Mouse (Mus musculus): ENCODE data around the gene Fgfr2. TPM values are rescaled to one million over a fixed set of nuclear protein-coding genes. Genes with fewer than 3 reads are reported as not detected.
"Not testable (repeated sequence)": the region's sequence is repeated elsewhere in the genome, so short reads cannot be mapped to it uniquely, and the experiment has no call there.

The Fgfr2 gene
- polyA plus RNA-seq, 1 experiment from 2014 or later: 133 TPM

DNA sequence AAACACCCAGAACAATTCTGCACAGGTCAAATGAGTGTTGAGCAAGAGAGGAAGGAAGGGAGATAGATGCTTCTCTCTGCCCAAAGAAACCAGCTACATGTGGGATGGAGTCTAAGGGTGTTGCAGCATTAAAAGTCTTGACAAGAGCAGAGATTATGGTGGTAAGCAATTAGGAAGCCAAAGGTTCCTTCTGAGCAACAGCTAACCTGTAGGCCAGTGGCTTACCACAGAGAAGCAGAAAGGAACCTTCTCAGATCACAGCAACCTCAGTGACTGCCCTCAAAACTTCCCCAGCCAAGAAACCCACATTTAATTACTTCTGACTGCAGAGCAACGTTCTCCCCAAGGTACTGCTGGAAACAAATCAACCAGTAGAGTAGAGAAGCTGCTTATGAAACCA, 2621.7 kb downstream of the Fgfr2 start:
- Histone ChIP-seq H3K36me3 (ENCODE audit: control insufficient read depth, insufficient read depth, low read length) (peaks cover 41% of the 10 kb centered on the region), H3K4me2 (replicated peaks; ENCODE audit: low read depth, low read length) (no peak overlapping the region), H3K27me3 (ENCODE audit: control insufficient read depth, insufficient read depth, low read length) (no peaks in the 10 kb centered on the region), H3K9me3 (ENCODE audit: control insufficient read depth, low read length) (no peaks in the 10 kb centered on the region), H3K4me3 (ENCODE audit: low read length) (no peak overlapping the region), H3K4me1 (ENCODE audit: control insufficient read depth, insufficient read depth, low read length) (no peaks in the 10 kb centered on the region), H3K9ac (ENCODE audit: low read depth, low read length) (no peak overlapping the region), H3K27ac (ENCODE audit: low read depth, low read length) (no peak overlapping the region)
- WGBS: 80% methylated on average over 1 of the region's 1 CpGs
- no peak for ATAC-seq (ENCODE audit: low FRiP score, low TSS enrichment)

DNA sequence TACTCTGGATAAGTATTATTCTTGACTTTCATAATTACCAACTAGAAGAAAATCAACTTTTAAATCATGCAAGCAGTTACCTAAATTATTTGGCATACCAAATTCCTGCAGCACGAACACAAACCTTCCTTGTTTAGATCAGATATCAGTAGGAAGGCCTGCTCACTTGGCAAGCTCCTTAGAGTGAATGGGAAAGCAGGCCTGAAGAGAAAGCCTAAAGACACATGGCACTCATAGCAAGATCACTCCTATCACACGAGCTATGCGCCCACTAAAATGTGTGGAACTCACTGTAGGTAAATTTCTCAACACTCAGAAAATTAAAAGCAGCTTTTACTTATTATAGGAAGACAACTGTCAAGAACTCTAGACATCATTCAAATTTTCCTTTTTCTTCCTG, 2629.8 kb downstream of the Fgfr2 start:
- no peak overlapping the region for H3K4me2 ChIP-seq (replicated peaks; ENCODE audit: low read depth, low read length)
- no peak overlapping the region for H3K27ac ChIP-seq (ENCODE audit: low read depth, low read length)
- no peaks in the 10 kb centered on the region for H3K9me3 ChIP-seq (ENCODE audit: control insufficient read depth, low read length)
- 90% methylated on average over 3 of the region's 3 CpGs for WGBS
- no peaks in the 10 kb centered on the region for H3K27me3 ChIP-seq (ENCODE audit: control insufficient read depth, insufficient read depth, low read length)
- H3K36me3 ChIP-seq (ENCODE audit: control insufficient read depth, insufficient read depth, low read length): peaks cover 4% of the 10 kb centered on the region; the same call in 1 of the 2 replicates
- no peak for ATAC-seq (ENCODE audit: low FRiP score, low TSS enrichment)
- no peak overlapping the region for H3K4me3 ChIP-seq (ENCODE audit: low read length)
- H3K9ac ChIP-seq (ENCODE audit: low read depth, low read length): no peak overlapping the region
- H3K4me1 ChIP-seq (ENCODE audit: control insufficient read depth, insufficient read depth, low read length): no peaks in the 10 kb centered on the region

DNA sequence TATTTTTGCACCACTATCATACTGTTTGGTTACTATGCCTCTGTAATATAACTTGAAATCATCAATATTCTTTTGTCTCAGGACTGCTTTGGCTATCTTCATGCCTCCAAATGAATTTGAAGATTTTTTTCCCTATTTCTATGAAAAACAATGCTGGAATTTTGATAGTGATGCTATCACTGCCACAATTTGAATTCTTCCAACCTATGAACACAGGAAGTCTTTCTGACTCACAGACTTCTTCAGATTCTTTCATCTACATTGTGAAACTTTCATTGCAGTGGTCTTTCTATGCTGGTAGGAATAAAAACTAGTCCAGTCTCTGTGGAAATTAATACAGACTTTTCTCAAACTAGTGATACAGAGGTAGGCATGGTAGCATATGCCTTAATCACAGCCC, 2631.1 kb downstream of the Fgfr2 start:
- Histone ChIP-seq H3K4me1 (ENCODE audit: control insufficient read depth, insufficient read depth, low read length) (no peaks in the 10 kb centered on the region), H3K9ac (ENCODE audit: low read depth, low read length) (no peak overlapping the region), H3K4me2 (replicated peaks; ENCODE audit: low read depth, low read length) (no peak overlapping the region), H3K36me3 (ENCODE audit: control insufficient read depth, insufficient read depth, low read length) (peaks cover 3% of the 10 kb centered on the region; the same call in 1 of the 2 replicates), H3K4me3 (ENCODE audit: low read length) (no peak overlapping the region), H3K27me3 (ENCODE audit: control insufficient read depth, insufficient read depth, low read length) (no peaks in the 10 kb centered on the region), H3K9me3 (ENCODE audit: control insufficient read depth, low read length) (peaks cover under 1% of the 10 kb centered on the region; the same call in 1 of the 2 replicates), H3K27ac (ENCODE audit: low read depth, low read length) (no peak overlapping the region)
- no peak for ATAC-seq (ENCODE audit: low FRiP score, low TSS enrichment)

DNA sequence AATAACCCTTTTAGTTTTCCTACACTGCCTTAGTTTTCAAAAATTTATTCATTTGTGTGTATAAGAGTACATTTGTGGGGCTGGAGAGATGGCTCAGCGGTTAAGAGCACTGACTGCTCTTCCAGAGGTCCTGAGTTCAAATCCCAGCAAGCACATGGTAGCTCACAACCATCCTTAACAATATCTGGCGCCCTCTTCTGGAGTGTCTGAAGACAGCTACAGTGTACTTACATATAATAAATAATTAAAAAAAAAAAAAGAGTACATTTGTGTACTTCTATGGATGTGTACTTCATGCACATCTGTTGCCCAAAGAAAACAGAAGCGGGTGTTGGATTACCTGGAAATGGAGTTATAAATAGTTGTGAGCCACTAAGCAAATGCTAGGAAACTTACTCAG, 2644.1 kb downstream of the Fgfr2 start:
- not testable (repeated sequence) for H3K9ac ChIP-seq (ENCODE audit: low read depth, low read length); H3K4me3 ChIP-seq (ENCODE audit: low read length); H3K27me3 ChIP-seq (ENCODE audit: control insufficient read depth, insufficient read depth, low read length); H3K4me2 ChIP-seq (replicated peaks; ENCODE audit: low read depth, low read length); ATAC-seq (ENCODE audit: low FRiP score, low TSS enrichment); H3K4me1 ChIP-seq (ENCODE audit: control insufficient read depth, insufficient read depth, low read length); H3K9me3 ChIP-seq (ENCODE audit: control insufficient read depth, low read length); H3K27ac ChIP-seq (ENCODE audit: low read depth, low read length)
- peaks cover 12% of the 10 kb centered on the region; the same call in 1 of the 2 replicates for H3K36me3 ChIP-seq (ENCODE audit: control insufficient read depth, insufficient read depth, low read length)
- WGBS: 87% methylated on average over 3 of the region's 3 CpGs

DNA sequence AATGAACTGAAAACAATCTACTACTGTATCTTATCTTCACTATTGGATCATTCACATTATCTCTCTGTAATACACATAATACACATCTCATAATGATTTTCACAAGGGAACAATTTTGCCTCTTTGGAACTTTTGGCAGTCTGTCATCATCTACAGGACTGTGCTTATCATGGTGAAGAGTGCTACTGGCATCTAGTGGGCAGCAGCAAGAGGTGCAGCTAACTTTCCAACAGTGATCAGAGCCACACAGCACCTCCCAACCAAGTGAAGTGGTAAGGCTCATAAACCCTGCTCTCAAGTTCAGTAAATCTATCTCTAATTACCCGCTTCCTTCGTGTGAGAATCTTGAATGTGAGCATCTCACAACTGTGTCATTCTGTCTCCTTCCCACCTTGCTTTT, 2647.2 kb downstream of the Fgfr2 start:
- Histone ChIP-seq H3K27me3 (ENCODE audit: control insufficient read depth, insufficient read depth, low read length) (no peaks in the 10 kb centered on the region), H3K27ac (ENCODE audit: low read depth, low read length) (no peak overlapping the region), H3K9me3 (ENCODE audit: control insufficient read depth, low read length) (no peaks in the 10 kb centered on the region), H3K9ac (ENCODE audit: low read depth, low read length) (no peak overlapping the region), H3K4me2 (replicated peaks; ENCODE audit: low read depth, low read length) (no peak overlapping the region), H3K4me3 (ENCODE audit: low read length) (no peak overlapping the region), H3K4me1 (ENCODE audit: control insufficient read depth, insufficient read depth, low read length) (peaks cover 6% of the 10 kb centered on the region), H3K36me3 (ENCODE audit: control insufficient read depth, insufficient read depth, low read length) (peaks cover 10% of the 10 kb centered on the region; the same call in 1 of the 2 replicates)
- peak; percentile 92 for ATAC-seq (ENCODE audit: low FRiP score, low TSS enrichment)
- whole genome bisulfite sequencing: 20% methylated on average over 2 of the region's 2 CpGs

DNA sequence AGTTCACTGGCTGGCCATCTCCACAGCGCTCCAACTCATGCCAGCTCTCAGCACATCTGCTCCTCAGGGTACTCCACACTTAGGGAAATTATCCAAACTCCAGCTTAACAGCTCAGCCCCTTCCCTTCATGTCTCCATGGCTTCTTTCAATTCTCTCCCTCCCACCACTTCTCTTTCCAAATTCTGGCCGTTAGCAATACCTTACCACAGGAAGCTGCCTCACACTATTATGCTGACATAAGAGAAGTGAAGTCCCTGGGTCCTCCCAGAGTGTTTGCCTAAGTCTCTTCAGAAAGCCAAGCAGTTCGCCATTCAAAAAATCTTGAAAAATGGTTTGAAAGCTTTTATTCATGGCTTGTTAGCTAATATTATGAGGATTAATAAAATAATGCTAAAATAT, 2649.3 kb downstream of the Fgfr2 start:
- no peak for ATAC-seq (ENCODE audit: low FRiP score, low TSS enrichment)

DNA sequence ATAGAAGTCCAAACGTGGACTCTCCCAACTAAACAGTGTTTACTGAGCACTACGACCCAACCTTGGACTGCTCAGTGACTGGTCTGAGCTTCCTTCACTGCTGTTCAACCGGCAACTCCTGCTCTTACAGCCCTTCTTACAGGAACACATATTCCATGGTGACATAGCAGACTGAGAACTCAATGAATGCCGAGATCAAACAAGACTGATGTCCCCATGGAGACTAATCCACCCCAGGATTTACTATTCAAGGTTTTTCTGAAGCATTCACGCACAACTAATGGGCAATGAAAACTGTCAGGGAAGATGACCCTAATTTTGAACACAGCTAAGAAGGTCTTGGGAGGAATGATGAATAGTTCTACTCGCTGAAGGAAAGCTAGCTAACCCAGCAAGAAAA, 2650.5 kb downstream of the Fgfr2 start:
- H3K27me3 ChIP-seq (ENCODE audit: control insufficient read depth, insufficient read depth, low read length): no peaks in the 10 kb centered on the region
- H3K9me3 ChIP-seq (ENCODE audit: control insufficient read depth, low read length): no peaks in the 10 kb centered on the region
- 37% methylated on average over 6 of the region's 6 CpGs for WGBS
- H3K4me3 ChIP-seq (ENCODE audit: low read length): no peak overlapping the region
- H3K36me3 ChIP-seq (ENCODE audit: control insufficient read depth, insufficient read depth, low read length): no peaks in the 10 kb centered on the region; the same call in 1 of the 2 replicates
- peaks cover 6% of the 10 kb centered on the region for H3K4me1 ChIP-seq (ENCODE audit: control insufficient read depth, insufficient read depth, low read length)
- no peak overlapping the region for H3K4me2 ChIP-seq (replicated peaks; ENCODE audit: low read depth, low read length)
- ATAC-seq (ENCODE audit: low FRiP score, low TSS enrichment): no peak
- no peak overlapping the region for H3K9ac ChIP-seq (ENCODE audit: low read depth, low read length)
- no peak overlapping the region for H3K27ac ChIP-seq (ENCODE audit: low read depth, low read length)

More for the DNA sequence above, 2649.3 kb downstream of the Fgfr2 start:
- Histone ChIP-seq H3K36me3 (ENCODE audit: control insufficient read depth, insufficient read depth, low read length) (no peaks in the 10 kb centered on the region; the same call in 1 of the 2 replicates), H3K9me3 (ENCODE audit: control insufficient read depth, low read length) (no peaks in the 10 kb centered on the region), H3K4me2 (replicated peaks; ENCODE audit: low read depth, low read length) (no peak overlapping the region), H3K9ac (ENCODE audit: low read depth, low read length) (no peak overlapping the region), H3K4me1 (ENCODE audit: control insufficient read depth, insufficient read depth, low read length) (peaks cover 6% of the 10 kb centered on the region), H3K4me3 (ENCODE audit: low read length) (no peak overlapping the region), H3K27me3 (ENCODE audit: control insufficient read depth, insufficient read depth, low read length) (no peaks in the 10 kb centered on the region), H3K27ac (ENCODE audit: low read depth, low read length) (no peak overlapping the region)
- 74% methylated on average over 3 of the region's 3 CpGs for WGBS

DNA sequence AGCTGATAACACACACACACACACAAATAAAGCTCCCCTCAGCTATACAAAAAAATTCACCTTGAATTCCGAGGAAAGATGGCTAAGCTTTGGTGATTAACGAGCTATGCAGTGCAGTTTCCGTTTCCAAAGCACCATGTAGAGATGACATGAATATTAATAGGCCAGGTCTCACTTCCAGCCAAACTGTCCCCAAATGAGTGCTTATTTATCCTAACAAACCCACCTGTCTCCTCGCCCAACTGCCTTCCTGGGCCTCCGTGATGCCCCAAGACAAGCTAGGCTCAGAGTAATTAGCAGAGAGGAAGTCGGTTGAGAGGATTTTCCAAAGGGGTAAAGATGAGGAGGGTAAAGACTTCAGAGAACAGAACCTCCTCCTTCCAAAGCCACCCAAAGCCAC, 2652.1 kb downstream of the Fgfr2 start:
- H3K36me3 ChIP-seq (ENCODE audit: control insufficient read depth, insufficient read depth, low read length): no peaks in the 10 kb centered on the region; the same call in 1 of the 2 replicates
- no peak overlapping the region for H3K9ac ChIP-seq (ENCODE audit: low read depth, low read length)
- no peaks in the 10 kb centered on the region for H3K4me1 ChIP-seq (ENCODE audit: control insufficient read depth, insufficient read depth, low read length)
- WGBS: 36% methylated on average over 6 of the region's 6 CpGs
- no peak overlapping the region for H3K27ac ChIP-seq (ENCODE audit: low read depth, low read length)
- no peak for ATAC-seq (ENCODE audit: low FRiP score, low TSS enrichment)
- H3K4me3 ChIP-seq (ENCODE audit: low read length): no peak overlapping the region
- no peaks in the 10 kb centered on the region for H3K27me3 ChIP-seq (ENCODE audit: control insufficient read depth, insufficient read depth, low read length)
- no peak overlapping the region for H3K4me2 ChIP-seq (replicated peaks; ENCODE audit: low read depth, low read length)
- H3K9me3 ChIP-seq (ENCODE audit: control insufficient read depth, low read length): no peaks in the 10 kb centered on the region

DNA sequence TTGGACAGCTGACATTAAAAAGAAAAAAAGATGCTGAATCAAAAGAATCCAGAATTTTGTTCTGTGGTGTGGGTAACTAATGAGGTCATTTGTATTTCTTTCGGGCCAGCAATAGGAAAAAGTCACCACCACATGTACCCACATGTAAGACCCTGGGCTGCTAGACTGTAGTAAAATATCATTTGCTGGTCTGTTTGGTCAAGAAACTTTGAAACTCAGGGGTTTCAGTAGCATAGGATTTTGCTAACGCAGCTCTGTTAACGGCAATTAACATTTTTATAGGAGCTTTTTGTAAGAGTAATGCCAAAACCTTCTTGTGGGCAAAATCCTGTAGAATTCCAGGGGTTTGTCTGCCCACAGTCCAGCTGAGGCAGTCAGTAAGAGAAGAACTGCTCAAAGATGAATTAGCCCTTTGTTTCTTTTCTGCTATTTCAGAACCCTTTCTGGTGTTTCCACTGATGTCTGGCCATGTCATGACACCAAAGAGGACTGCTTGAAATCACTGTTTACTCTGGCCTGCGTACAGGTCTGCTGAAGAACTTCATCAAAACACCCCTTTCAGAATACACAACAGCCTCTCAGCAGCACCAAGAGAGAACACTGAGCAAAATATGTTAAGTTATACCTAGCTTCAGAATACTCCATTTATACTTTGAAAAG, 2667.4 kb downstream of the Fgfr2 start:
- no peak for ATAC-seq (ENCODE audit: low FRiP score, low TSS enrichment)
- Histone ChIP-seq H3K4me3 (ENCODE audit: low read length) (no peak overlapping the region), H3K36me3 (ENCODE audit: control insufficient read depth, insufficient read depth, low read length) (peaks cover 9% of the 10 kb centered on the region), H3K9ac (ENCODE audit: low read depth, low read length) (no peak overlapping the region), H3K27ac (ENCODE audit: low read depth, low read length) (no peak overlapping the region), H3K9me3 (ENCODE audit: control insufficient read depth, low read length) (no peaks in the 10 kb centered on the region), H3K4me1 (ENCODE audit: control insufficient read depth, insufficient read depth, low read length) (no peaks in the 10 kb centered on the region), H3K4me2 (replicated peaks; ENCODE audit: low read depth, low read length) (no peak overlapping the region), H3K27me3 (ENCODE audit: control insufficient read depth, insufficient read depth, low read length) (no peaks in the 10 kb centered on the region)
- 78% methylated on average over 4 of the region's 4 CpGs for WGBS

All from kidney, embryonic 14.5 days (tissue).